Mouse (Mus musculus) brain, embryonic 18.5 days (tissue): Measurements from ENCODE around the gene Sypl2.
A peak's percentile ranks its signal among the peaks of the same experiment; 100 is the strongest.

Source experiments
- DNase-seq: peaks from one replicate; pipeline ENCODE4 v3.0.0-alpha.2; 2012; ENCODE audit warnings: low read depth, low spot score

The Sypl2 gene

GRCm38 (mm10) chr3:108178756-108179715, 47.4 kb downstream of the Sypl2 start:
- DNase-seq: no peak

GRCm38 (mm10) chr3:108174672-108175531, 51.5 kb downstream of the Sypl2 start:
- DNase-seq: peak; percentile 79

GRCm38 (mm10) chr3:108169199-108169598, 57.2 kb downstream of the Sypl2 start:
- DNase-seq: no peak

GRCm38 (mm10) chr3:108167499-108167898, 58.9 kb downstream of the Sypl2 start:
- DNase-seq: no peak

- no peak for DNase-seq
Observed at GRCm38 (mm10) chr3:108166486-108167211, 59.8 kb downstream of the Sypl2 start.

GRCm38 (mm10) chr3:108165532-108166315, 60.7 kb downstream of the Sypl2 start:
- no peak for DNase-seq

GRCm38 (mm10) chr3:108164807-108165206, 61.6 kb downstream of the Sypl2 start:
- DNase-seq: no peak

GRCm38 (mm10) chr3:108164091-108164490, 62.4 kb downstream of the Sypl2 start:
- no peak for DNase-seq
